Mouse (Mus musculus): Measurements from ENCODE around the gene Atp9a.

- TF ChIP-seq E2F4 (IDR thresholded peaks at IDR 0.05; ENCODE audit: borderline replicate concordance, low read depth, low read length), result no peak
- no peak for TF ChIP-seq ZC3H11A (IDR thresholded peaks at IDR 0.05; ENCODE audit: low read depth, low read length)
- TF ChIP-seq SMC3 (IDR thresholded peaks at IDR 0.05; ENCODE audit: low read depth, low read length), result no peak
- TF ChIP-seq EP300 (IDR thresholded peaks at IDR 0.05; ENCODE audit: low read depth in 1 of 2, low read length in 2 of 2), result no peak
- TF ChIP-seq GATA1 (IDR thresholded peaks at IDR 0.05; ENCODE audit: low read depth, low read length), result no peak
- no peak for TF ChIP-seq POLR2A (IDR thresholded peaks at IDR 0.05; ENCODE audit: control insufficient read depth in 1 of 2, insufficient read depth in 1 of 2, low read depth in 1 of 2, low read length in 2 of 2, poor library complexity in 1 of 2)
- TF ChIP-seq HCFC1 (IDR thresholded peaks at IDR 0.05; ENCODE audit: low read depth, low read length), result no peak
- TF ChIP-seq RCOR1 (IDR thresholded peaks at IDR 0.05; ENCODE audit: low read depth, low read length), result no peak
- no peak for TF ChIP-seq ZKSCAN1 (IDR thresholded peaks at IDR 0.05; ENCODE audit: low read depth, low read length)
- TF ChIP-seq KAT2A (conservative IDR thresholded peaks at IDR 0.05; ENCODE audit: low read depth, low read length), result no peak
- TF ChIP-seq CTCF (IDR thresholded peaks at IDR 0.05 in 2 of 3, conservative IDR thresholded peaks at IDR 0.05 in 1 of 3; ENCODE audit: control insufficient read depth in 1 of 3, insufficient read depth in 1 of 3, low read depth in 2 of 3, low read length in 3 of 3, poor library complexity in 1 of 3, severe bottlenecking in 1 of 3), result no peak
- TF ChIP-seq CHD2 (IDR thresholded peaks at IDR 0.05; ENCODE audit: low read length), result no peak
These were observed 58.6 kb downstream of the Atp9a start for GRCm38 (mm10) chr2:168683520-168684150.

All from MEL (cell line).